Mouse (Mus musculus) lung, adult 2 months (tissue): Measurements from ENCODE around the gene Paqr6.

Experiments used
- CTCF ChIP-seq: fragments of 200-500 bp; IDR thresholded peaks from 2 replicates; pipeline ENCODE4 v1.5.1; 2011; ENCODE audit warnings: mild to moderate bottlenecking, low read length, control low read depth; ENCODE audit not compliant: insufficient read depth
- POLR2A ChIP-seq: fragments of 200-500 bp; IDR thresholded peaks from 2 replicates; pipeline ENCODE4 v1.6.1; 2011; ENCODE audit warnings: low read depth, mild to moderate bottlenecking, control low read depth, low read length, borderline replicate concordance; ENCODE audit errors: extremely low read depth

- no peak for TF ChIP-seq POLR2A
- TF ChIP-seq CTCF, result no peak
Observed at GRCm38 (mm10) chr3:88403522-88404230, 39.3 kb downstream of the Paqr6 start.
